Mouse (Mus musculus) E14TG2a.4 (cell line): ENCODE results near the gene Pip5k1a.

Source experiments
- CTCF ChIP-seq: conservative IDR thresholded peaks from 2 replicates; pipeline ENCODE4 v1.5.1; 2014; ENCODE audit warnings: low read length
- NANOG ChIP-seq: IDR thresholded peaks from 2 replicates; pipeline ENCODE4 v1.6.1; 2014; ENCODE audit warnings: borderline replicate concordance, low read length, mixed read lengths

DNA sequence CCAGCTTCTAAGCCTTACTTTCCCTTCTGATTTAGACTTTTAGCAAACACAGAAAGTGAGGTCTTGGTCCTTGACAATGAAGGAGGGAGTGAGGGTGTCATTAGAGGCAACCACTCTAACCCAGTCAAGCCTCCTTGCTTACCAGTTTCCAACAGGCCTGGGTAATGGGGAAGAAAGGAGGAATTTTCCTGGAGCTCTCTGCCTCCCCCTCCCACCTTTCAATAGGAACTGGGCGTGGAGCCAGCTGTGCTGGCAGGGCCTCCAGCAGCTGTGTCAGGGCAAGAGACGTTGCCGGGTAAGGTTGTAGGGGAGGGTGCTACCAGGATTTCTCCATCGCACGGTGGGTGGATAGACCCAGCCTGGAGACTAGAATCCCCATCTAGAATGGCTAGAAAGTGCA lies 18.2 kb upstream of the Pip5k1a start:
- TF ChIP-seq CTCF (no peak), NANOG (no peak)
